Mouse (Mus musculus): ENCODE results near the gene Hoxb9. TPM values are rescaled to one million over a fixed set of nuclear protein-coding genes. Genes with fewer than 3 reads are reported as not detected.

Gene Hoxb9
- polyA plus RNA-seq, 1 experiment from 2014 or later: 1.1 TPM

- H3K4me3 ChIP-seq (ENCODE audit: low read depth, low read length): peak overlapping the region; percentile 55
- ATAC-seq (replicated peaks; ENCODE audit: low FRiP score, low TSS enrichment, low read depth) (no peak), DNase-seq (ENCODE audit: low spot score) (no peak)
- no peaks in the 10 kb centered on the region for H3K9me3 ChIP-seq (ENCODE audit: control insufficient read depth, low read length)
- WGBS: 22% methylated on average over 20 of the region's 20 CpGs
- no peaks in the 10 kb centered on the region for H3K27me3 ChIP-seq (replicated peaks; ENCODE audit: control insufficient read depth, insufficient read depth, low read length)
- H3K9ac ChIP-seq (ENCODE audit: low read length): peak overlapping the region; percentile 96
- H3K36me3 ChIP-seq (ENCODE audit: control insufficient read depth, insufficient read depth, low read length): no peaks in the 10 kb centered on the region
- H3K4me2 ChIP-seq (ENCODE audit: low read length): peak overlapping the region; percentile 89
- H3K4me1 ChIP-seq (replicated peaks; ENCODE audit: control insufficient read depth, insufficient read depth, low read length): peaks cover 71% of the 10 kb centered on the region
- peak overlapping the region; percentile 99 for H3K27ac ChIP-seq (ENCODE audit: low read depth)
These were observed 39.1 kb downstream of the Hoxb9 start for GRCm38 (mm10) chr11:96310183-96310938.

- Histone ChIP-seq H3K4me3 (ENCODE audit: low read depth, low read length) (peak overlapping the region; percentile 55), H3K27me3 (replicated peaks; ENCODE audit: control insufficient read depth, insufficient read depth, low read length) (no peaks in the 10 kb centered on the region), H3K27ac (ENCODE audit: low read depth) (peak overlapping the region; percentile 99), H3K9me3 (ENCODE audit: control insufficient read depth, low read length) (no peaks in the 10 kb centered on the region), H3K36me3 (ENCODE audit: control insufficient read depth, insufficient read depth, low read length) (no peaks in the 10 kb centered on the region), H3K4me2 (ENCODE audit: low read length) (peak overlapping the region; percentile 89), H3K9ac (ENCODE audit: low read length) (peak overlapping the region; percentile 96), H3K4me1 (replicated peaks; ENCODE audit: control insufficient read depth, insufficient read depth, low read length) (peaks cover 68% of the 10 kb centered on the region)
- no peak for ATAC-seq (replicated peaks; ENCODE audit: low FRiP score, low TSS enrichment, low read depth)
- DNase-seq (ENCODE audit: low spot score): no peak
- 17% methylated on average over 6 of the region's 6 CpGs for WGBS
These were observed 39.8 kb downstream of the Hoxb9 start for GRCm38 (mm10) chr11:96311097-96311496.

- Histone ChIP-seq H3K9ac (ENCODE audit: low read length) (peak overlapping the region; percentile 96), H3K27me3 (replicated peaks; ENCODE audit: control insufficient read depth, insufficient read depth, low read length) (no peaks in the 10 kb centered on the region), H3K4me3 (ENCODE audit: low read depth, low read length) (peak overlapping the region; percentile 55), H3K9me3 (ENCODE audit: control insufficient read depth, low read length) (no peaks in the 10 kb centered on the region), H3K4me2 (ENCODE audit: low read length) (peak overlapping the region; percentile 89), H3K4me1 (replicated peaks; ENCODE audit: control insufficient read depth, insufficient read depth, low read length) (peaks cover 68% of the 10 kb centered on the region), H3K27ac (ENCODE audit: low read depth) (peak overlapping the region; percentile 99), H3K36me3 (ENCODE audit: control insufficient read depth, insufficient read depth, low read length) (no peaks in the 10 kb centered on the region)
- peak; percentile 86 for DNase-seq (ENCODE audit: low spot score)
- peak; percentile 63 for ATAC-seq (replicated peaks; ENCODE audit: low FRiP score, low TSS enrichment, low read depth)
- whole genome bisulfite sequencing: 3% methylated on average over 31 of the region's 31 CpGs
These were observed 40.5 kb downstream of the Hoxb9 start for GRCm38 (mm10) chr11:96311520-96312417.

- H3K27me3 ChIP-seq (replicated peaks; ENCODE audit: control insufficient read depth, insufficient read depth, low read length): no peaks in the 10 kb centered on the region
- peak overlapping the region; percentile 55; the same call in 1 of the 2 replicates for H3K4me3 ChIP-seq (ENCODE audit: low read depth, low read length)
- 45% methylated on average over 2 of the region's 2 CpGs for WGBS
- H3K4me1 ChIP-seq (replicated peaks; ENCODE audit: control insufficient read depth, insufficient read depth, low read length): peaks cover 69% of the 10 kb centered on the region
- no peaks in the 10 kb centered on the region for H3K36me3 ChIP-seq (ENCODE audit: control insufficient read depth, insufficient read depth, low read length)
- H3K9me3 ChIP-seq (ENCODE audit: control insufficient read depth, low read length): no peaks in the 10 kb centered on the region
- peak overlapping the region; percentile 89 for H3K4me2 ChIP-seq (ENCODE audit: low read length)
- H3K9ac ChIP-seq (ENCODE audit: low read length): peak overlapping the region; percentile 96
- DNase-seq (ENCODE audit: low spot score) (no peak), ATAC-seq (replicated peaks; ENCODE audit: low FRiP score, low TSS enrichment, low read depth) (no peak)
- peak overlapping the region; percentile 99 for H3K27ac ChIP-seq (ENCODE audit: low read depth)
These were observed 41.9 kb downstream of the Hoxb9 start for GRCm38 (mm10) chr11:96313134-96313533.

- peak overlapping the region; percentile 96 for H3K9ac ChIP-seq (ENCODE audit: low read length)
- H3K27ac ChIP-seq (ENCODE audit: low read depth): peak overlapping the region; percentile 99
- H3K36me3 ChIP-seq (ENCODE audit: control insufficient read depth, insufficient read depth, low read length): no peaks in the 10 kb centered on the region
- peaks cover 66% of the 10 kb centered on the region for H3K4me1 ChIP-seq (replicated peaks; ENCODE audit: control insufficient read depth, insufficient read depth, low read length)
- DNase-seq (ENCODE audit: low spot score): peak; percentile 67
- H3K4me3 ChIP-seq (ENCODE audit: low read depth, low read length): peak overlapping the region; percentile 55
- ATAC-seq (replicated peaks; ENCODE audit: low FRiP score, low TSS enrichment, low read depth): no peak
- 16% methylated on average over 12 of the region's 12 CpGs for WGBS
- H3K9me3 ChIP-seq (ENCODE audit: control insufficient read depth, low read length): no peaks in the 10 kb centered on the region
- peak overlapping the region; percentile 89 for H3K4me2 ChIP-seq (ENCODE audit: low read length)
- no peaks in the 10 kb centered on the region for H3K27me3 ChIP-seq (replicated peaks; ENCODE audit: control insufficient read depth, insufficient read depth, low read length)
These were observed 42.7 kb downstream of the Hoxb9 start for GRCm38 (mm10) chr11:96313806-96314428.

GRCm38 (mm10) chr11:96314671-96315343 lies 43.5 kb downstream of the Hoxb9 start:
- ATAC-seq (replicated peaks; ENCODE audit: low FRiP score, low TSS enrichment, low read depth) (no peak), DNase-seq (ENCODE audit: low spot score) (peak; percentile 81)
- H3K4me2 ChIP-seq (ENCODE audit: low read length): peak overlapping the region; percentile 89
- WGBS: 4% methylated on average over 34 of the region's 34 CpGs
- H3K4me3 ChIP-seq (ENCODE audit: low read depth, low read length): peak overlapping the region; percentile 55
- H3K9me3 ChIP-seq (ENCODE audit: control insufficient read depth, low read length): no peaks in the 10 kb centered on the region
- peaks cover 59% of the 10 kb centered on the region for H3K4me1 ChIP-seq (replicated peaks; ENCODE audit: control insufficient read depth, insufficient read depth, low read length)
- H3K27ac ChIP-seq (ENCODE audit: low read depth): peak overlapping the region; percentile 99
- H3K27me3 ChIP-seq (replicated peaks; ENCODE audit: control insufficient read depth, insufficient read depth, low read length): no peaks in the 10 kb centered on the region
- H3K9ac ChIP-seq (ENCODE audit: low read length): peak overlapping the region; percentile 96
- H3K36me3 ChIP-seq (ENCODE audit: control insufficient read depth, insufficient read depth, low read length): no peaks in the 10 kb centered on the region

- Histone ChIP-seq H3K4me2 (ENCODE audit: low read length) (peak overlapping the region; percentile 89), H3K27ac (ENCODE audit: low read depth) (peak overlapping the region; percentile 99), H3K4me3 (ENCODE audit: low read depth, low read length) (peak overlapping the region; percentile 55), H3K36me3 (ENCODE audit: control insufficient read depth, insufficient read depth, low read length) (peaks cover under 1% of the 10 kb centered on the region; the same call in 1 of the 2 replicates), H3K9me3 (ENCODE audit: control insufficient read depth, low read length) (no peaks in the 10 kb centered on the region), H3K4me1 (replicated peaks; ENCODE audit: control insufficient read depth, insufficient read depth, low read length) (peaks cover 54% of the 10 kb centered on the region), H3K9ac (ENCODE audit: low read length) (peak overlapping the region; percentile 96), H3K27me3 (replicated peaks; ENCODE audit: control insufficient read depth, insufficient read depth, low read length) (no peaks in the 10 kb centered on the region)
- WGBS: 10% methylated on average over 5 of the region's 5 CpGs
- ATAC-seq (replicated peaks; ENCODE audit: low FRiP score, low TSS enrichment, low read depth) (no peak), DNase-seq (ENCODE audit: low spot score) (no peak)
These were observed 44.1 kb downstream of the Hoxb9 start for GRCm38 (mm10) chr11:96315344-96315681.
